Mouse (Mus musculus) C2C12 (cell line): ENCODE measurements at regions not wholly inside any gene's neighbourhood (a gene's known extent, or its start where the extent isn't known, plus 50 kb on each side); places are given as distances from the start of the nearest gene placed in this dataset.

Source experiments
- CTCF ChIP-seq: IDR thresholded peaks from one replicate; pipeline ENCODE4 v1.5.1; 2011; ENCODE audit not compliant: control insufficient read depth, insufficient read depth, insufficient read length
- MYOG ChIP-seq: IDR thresholded peaks from one replicate; pipeline ENCODE4 v1.6.1; 2011; ENCODE audit not compliant: control insufficient read depth, insufficient read length; ENCODE audit errors: extremely low read depth

- TF ChIP-seq CTCF (no peak), MYOG (no peak)
Measured at GRCm38 (mm10) chr14:54103115-54103514, 150.8 kb downstream of the Dad1 start.
